Mouse (Mus musculus): ENCODE measurements around the gene Pdpr. TPM values are rescaled to one million over a fixed set of nuclear protein-coding genes. Genes with fewer than 3 reads are reported as not detected.
"Not testable (repeated sequence)": the region's sequence is repeated elsewhere in the genome, so short reads cannot be mapped to it uniquely, and the experiment has no call there.

The Pdpr gene
- total RNA-seq, 1 experiment from 2014 or later, result 24.9 TPM

DNA sequence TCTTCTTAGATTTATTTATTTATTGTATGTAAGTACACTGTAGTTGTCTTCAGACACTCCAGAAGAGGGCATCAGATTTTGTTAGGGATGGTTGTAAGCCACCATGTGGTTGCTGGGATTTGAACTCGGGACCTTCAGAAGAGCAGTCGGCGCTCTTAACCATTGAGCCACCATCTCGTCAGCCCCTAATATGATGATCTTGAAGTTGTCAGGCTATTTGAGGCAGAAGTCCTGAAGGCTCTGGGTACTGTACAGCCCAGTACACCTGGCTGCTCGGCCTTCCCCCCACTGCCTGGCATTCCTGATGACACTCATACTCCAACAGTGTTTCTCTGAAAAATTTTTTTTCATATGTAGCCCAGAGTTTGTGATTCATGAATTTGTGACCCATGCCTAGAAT is 10.5 kb upstream of the Pdpr start:
- ATAC-seq (replicated peaks; ENCODE audit: low read depth, poor library complexity, severe bottlenecking), result not testable (repeated sequence)

DNA sequence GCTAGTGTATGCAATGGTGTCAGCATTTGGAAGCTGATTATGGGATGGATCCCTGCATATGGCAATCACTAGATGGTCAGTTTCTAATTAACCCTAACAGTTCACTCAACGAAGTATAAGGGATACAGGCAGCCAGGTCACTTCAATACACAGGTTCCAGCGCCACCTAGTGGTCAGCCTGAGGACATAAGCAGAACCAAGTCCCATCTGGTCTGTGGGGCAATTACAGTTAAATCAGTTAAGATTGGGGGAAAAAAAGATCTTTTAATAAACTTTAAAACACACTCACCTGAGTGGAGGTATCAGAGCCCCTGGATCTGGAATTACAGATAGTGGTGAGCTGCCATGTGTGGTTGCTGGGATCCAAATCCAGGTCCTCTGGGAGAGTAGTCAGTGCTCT is 4.3 kb upstream of the Pdpr start:
- ATAC-seq (replicated peaks; ENCODE audit: low read depth, poor library complexity, severe bottlenecking), result peak; percentile 73

DNA sequence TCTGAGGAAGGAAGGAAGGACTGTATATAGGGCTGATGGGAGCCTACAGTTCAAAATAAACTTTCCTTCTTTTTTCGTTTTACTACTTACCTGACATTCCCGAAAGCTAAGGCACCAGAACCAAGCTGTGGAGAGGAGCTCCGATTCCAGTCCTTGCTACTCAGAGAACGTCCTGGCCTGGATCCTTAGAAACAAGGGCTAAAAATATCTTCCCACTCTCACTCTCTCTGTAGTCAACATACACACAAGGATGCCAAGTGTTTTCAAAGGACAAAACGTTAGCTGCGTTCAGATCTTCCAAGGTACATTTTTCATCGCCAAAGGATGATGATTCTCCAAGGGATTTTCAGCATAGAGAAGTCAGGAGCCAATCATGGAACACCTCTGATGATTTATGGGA is 2.7 kb upstream of the Pdpr start:
- no peak for ATAC-seq (replicated peaks; ENCODE audit: low read depth, poor library complexity, severe bottlenecking)

DNA sequence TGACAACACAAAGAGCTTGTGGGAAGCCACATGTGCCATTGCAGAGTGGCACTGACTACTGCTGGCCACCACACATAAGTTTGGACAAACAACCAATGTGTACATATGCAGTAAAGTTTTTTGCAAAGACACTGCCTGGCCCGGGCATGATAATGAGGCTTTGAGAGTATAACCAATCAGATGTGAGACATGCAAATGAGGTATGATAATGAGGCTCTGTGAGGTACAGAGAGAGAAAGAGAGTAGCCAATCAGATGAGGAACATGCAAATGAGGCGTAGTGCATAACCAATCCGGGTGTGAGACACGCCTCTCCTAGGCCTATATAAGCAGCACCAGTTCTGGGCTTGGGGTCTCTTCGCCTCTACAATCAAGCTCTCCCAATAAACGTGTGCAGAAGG is 2.1 kb upstream of the Pdpr start, which contains the start of gene Clec18a:
Gene Clec18a, minus strand, starts transcription at position 101 of the 400 bp plus-strand sequence.
- ATAC-seq (replicated peaks; ENCODE audit: low read depth, poor library complexity, severe bottlenecking), result not testable (repeated sequence)

DNA sequence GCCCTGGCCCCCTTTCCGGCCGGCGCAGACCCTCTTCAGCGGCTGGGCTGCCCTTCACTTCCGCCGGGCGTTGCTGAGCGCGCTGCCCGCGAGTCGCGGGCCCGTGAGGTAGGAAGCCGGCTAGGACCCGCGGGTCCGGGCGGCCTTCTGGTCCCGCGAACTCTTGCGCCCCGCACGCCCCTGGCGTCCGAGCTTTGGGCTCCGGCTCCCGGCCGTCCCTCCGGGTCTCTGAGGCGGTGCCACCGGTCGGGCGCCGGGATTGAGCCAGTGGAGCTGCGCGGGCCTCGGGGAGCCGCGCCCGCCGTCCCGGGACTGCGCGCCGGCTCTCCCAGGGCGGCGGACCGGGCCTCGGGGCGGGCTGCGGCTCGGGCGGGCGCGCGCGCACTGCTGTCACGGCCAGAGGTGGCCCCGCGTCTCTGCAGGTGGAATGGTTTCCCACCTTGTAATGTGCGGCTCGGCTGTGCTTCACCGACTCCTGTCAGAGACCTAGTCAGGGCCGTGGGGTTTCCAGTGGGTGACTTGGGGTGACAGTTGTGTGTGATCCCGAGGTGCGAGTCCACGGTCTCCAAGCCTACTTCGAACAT is 381 bp downstream of the Pdpr start:
- peak; percentile 6; the same call in 1 of the 2 replicates for ATAC-seq (replicated peaks; ENCODE audit: low read depth, poor library complexity, severe bottlenecking)

DNA sequence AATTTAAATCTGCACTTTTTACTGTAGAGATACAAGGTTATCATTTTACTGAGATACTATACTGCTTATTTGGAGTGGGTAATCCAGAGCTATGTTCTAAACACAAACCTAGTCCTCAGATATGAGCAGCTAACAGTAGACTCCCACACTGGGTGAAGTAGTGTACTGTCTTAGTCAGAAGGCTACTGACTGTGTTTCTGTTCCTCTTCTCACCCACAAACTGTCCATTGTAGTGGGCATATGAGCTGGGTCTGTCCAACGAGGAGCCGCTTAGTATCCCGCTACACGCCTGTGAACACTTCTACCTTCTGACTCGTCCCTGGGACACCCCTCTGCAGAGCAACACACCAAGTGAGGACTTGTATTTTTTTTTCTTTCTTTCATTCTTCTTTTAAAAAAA is 20.5 kb downstream of the Pdpr start:
- ATAC-seq (replicated peaks; ENCODE audit: low read depth, poor library complexity, severe bottlenecking), result no peak

DNA sequence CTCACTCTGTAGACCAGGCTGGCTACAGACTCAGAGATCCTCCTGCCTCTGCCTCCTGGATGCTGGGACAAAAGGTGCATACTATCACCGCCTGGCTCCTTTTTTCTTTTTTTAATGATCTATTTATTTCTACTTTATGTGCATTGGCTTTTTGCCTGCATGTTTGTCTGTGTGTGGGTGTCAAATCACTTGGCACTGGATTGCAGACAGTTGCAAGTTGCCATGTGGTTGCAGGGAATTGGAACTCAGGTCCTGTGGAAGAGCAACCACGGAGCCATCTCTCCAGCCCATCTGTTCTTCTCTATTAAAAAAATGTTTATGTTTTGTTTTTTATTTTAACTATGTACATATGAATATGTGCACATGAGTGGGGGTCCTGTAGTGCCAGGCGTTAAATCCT is 25.1 kb downstream of the Pdpr start:
- no peak for ATAC-seq (replicated peaks; ENCODE audit: low read depth, poor library complexity, severe bottlenecking)

DNA sequence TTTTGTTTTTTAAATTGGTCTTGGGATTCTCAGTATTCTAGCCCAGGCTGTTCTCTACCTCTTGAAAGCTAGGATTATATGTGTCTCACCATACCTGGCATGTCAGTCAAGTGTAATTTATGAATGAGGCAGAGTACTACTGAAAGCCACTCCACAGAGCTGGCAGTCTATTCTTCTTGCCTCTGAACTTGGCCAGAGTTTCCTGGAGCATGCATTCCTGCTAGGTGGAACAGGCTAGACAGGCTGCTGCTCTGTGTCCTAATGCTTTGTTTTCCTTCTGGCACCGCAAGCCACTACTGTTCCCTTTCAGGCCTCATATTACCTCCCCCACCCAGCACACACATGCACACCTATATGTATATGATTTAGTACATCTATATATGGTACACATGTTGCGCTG is 36.3 kb downstream of the Pdpr start:
- ATAC-seq (replicated peaks; ENCODE audit: low read depth, poor library complexity, severe bottlenecking), result no peak

DNA sequence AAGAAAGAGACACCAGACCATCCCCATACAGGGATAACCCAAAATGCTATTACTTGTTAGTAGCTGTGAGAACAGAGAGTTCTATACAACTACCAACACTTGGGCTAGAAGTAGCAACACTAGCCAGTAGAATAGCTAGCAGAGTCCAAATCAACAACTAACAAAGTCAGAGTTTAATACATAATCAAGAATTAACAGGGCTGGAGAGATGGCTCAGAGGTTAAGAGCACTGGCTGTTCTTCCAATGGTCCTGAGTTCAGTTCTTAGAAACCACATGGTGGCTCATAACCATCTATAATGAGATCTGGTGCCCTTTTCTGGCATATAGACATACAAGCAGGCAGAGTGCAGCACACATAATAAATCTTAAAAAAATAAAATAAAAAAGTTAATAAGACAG is 48.1 kb downstream of the Pdpr start:
- ATAC-seq (replicated peaks; ENCODE audit: low read depth, poor library complexity, severe bottlenecking), result no peak

DNA sequence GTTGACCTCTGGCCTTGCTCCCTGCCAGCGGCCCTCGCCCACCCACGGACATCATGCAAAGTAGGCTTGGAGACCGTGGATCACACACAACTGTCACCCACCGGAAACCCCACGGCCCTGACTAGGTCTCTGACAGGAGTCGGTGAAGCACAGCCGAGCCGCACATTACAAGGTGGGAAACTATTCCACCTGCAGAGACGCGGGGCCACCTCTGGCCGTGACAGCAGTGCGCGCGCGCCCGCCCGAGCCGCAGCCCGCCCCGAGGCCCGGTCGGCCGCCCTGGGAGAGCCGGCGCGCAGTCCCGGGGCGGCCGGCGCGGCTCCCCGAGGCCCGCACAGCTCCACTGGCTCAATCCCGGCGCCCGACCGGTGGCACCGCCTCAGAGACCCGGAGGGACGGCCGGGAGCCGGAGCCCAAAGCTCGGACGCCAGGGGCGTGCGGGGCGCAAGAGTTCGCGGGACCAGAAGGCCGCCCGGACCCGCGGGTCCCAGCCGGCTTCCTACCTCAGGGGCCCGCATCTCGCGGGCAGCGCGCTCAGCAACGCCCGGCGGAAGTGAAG is 50.5 kb downstream of the Pdpr start:
- 0 out of 2 replicates have a peak, but pooled peaks have one; percentile 16 for ATAC-seq (replicated peaks; ENCODE audit: low read depth, poor library complexity, severe bottlenecking)

DNA sequence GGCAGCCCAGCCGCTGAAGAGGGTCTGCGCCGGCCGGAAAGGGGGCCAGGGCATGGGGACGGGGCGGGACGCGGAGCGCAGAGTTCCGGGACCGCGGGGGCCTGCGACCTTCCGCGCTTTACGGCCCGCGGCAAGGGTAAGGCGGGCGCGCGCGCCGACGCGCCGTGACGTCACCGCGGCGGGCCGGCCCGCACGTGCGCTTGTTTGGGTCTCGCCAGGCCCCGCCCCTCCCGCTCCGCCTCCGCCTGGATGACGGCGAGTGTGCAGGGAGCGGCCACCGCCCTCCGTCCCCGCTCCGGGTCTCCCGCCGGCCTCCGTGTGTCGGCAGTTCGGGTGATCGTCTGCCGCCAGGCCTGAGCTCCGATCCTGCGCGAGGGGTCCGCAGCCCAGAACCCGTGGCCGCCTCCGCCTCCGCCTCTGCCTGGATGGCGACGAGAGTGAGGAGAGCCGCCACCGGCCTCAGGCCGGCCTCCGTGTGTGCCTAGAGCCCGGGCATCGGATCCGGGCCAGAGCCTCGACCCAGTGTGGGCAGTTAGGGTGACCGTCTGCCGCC is 51.1 kb downstream of the Pdpr start:
- peak; percentile 93 for ATAC-seq (replicated peaks; ENCODE audit: low read depth, poor library complexity, severe bottlenecking)

DNA sequence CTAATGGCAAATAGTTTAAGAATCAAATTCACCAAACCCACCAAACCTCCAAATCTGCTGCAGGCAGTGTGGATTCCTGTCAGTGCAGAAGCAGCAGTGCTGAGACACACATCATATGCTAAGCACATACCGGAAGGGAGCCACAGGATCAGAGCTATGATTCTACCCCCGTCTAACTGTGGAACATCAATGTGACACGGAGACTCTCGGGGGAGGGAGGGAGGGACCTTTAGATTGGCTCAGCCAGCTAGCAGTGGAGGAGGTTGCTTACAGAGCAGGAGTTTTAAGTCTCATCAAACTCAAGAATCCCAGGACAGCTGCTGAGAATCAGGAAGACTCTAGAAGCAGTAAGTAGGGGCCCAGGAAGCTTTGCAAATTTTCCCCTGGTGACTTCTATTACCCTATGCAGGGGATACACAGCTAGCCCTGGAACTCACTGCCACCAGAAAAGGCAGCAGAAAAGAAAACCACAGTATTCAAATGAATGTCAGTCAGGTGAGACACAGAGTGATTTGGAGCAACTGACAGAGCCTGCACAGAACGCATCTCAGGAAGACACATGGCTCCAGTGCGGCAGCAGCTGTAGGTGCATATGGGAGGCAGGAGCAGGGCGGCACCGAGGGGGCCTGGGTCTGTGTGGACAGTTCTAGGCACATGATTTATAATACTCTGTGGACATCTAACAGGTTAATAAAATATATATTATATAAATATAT is 61.4 kb downstream of the Pdpr start:
- no peak for ATAC-seq (replicated peaks; ENCODE audit: low read depth, poor library complexity, severe bottlenecking)

DNA sequence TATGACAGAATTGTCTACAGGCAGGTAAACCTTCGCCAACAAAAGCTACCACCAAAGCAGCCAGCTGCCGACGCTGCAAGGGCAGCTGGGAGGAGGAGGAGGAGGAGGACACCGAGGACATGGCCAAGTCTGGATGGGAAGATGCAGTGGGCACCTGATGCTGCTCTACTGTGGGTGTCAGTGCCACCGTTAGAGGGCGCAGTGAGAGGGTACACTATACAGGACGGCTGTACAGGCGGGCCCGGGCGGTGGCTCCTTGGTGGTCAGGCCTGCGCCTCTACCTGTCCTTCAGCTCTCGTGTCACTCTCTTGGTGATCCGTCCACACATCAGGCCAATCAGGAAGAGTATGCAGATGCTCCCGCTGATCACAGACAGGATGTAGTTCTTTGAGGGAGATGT is 63.2 kb downstream of the Pdpr start:
- peak; percentile 92 for ATAC-seq (replicated peaks; ENCODE audit: low read depth, poor library complexity, severe bottlenecking)

DNA sequence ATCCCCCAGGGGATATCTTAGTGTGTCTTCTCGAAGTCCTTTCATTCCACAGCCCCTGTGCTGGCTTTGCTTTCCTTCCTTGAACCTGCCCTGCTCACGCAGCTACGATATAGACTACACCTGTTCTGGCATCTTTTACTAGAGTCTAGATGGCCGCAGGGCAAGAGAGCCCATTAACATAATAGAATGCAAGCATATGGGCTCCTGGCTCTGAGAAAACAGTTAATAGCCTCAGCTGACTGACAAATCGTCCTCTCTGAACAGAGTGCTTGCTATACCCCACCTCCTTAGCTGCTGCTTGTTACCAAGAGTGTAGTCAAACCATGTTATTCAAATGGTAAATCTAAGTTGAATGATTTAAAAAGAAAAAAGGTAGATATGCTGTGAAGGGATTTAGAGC is 77.2 kb downstream of the Pdpr start:
- no peak for ATAC-seq (replicated peaks; ENCODE audit: low read depth, poor library complexity, severe bottlenecking)

DNA sequence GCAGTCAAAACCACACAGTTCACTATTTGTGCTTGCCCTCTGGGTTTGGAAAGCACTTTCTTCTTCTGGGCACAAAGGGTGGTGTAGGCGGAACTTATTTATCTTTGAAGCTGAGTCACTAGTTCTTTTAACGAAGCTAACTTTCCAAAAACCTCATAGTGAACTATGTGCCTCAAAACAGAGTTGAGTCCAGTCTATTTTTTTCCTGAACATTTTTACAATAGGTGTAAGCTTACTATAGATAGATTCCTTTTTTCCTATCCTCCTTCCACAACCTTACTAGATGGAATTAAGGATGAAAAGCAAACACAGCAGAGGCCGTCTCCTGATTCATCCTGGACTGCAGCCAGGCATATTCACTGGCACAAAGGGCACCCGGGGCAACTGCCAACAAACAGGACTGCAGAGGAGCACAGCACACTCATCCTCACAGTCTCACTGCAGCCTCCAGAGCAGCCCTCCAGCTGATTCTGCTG is 91.1 kb downstream of the Pdpr start:
- no peak for ATAC-seq (replicated peaks; ENCODE audit: low read depth, poor library complexity, severe bottlenecking)

Other genes starting within 250 kb of the Pdpr start
- 21.7 and 28.4 TPM in 2 replicates for gene Cog4, start 248.0 kb upstream of the Pdpr start, total RNA-seq (2017)
- 201 and 202 TPM in 2 replicates for gene Sf3b3, start 247.8 kb upstream of the Pdpr start, total RNA-seq (2017)
- 3.0 and 5.2 TPM in 2 replicates for gene Fuk, start 192.1 kb upstream of the Pdpr start, total RNA-seq (2017)
- gene St3gal2, start 174.7 kb upstream of the Pdpr start, total RNA-seq (2017), result 7.1 and 12.6 TPM in 2 replicates
- 51.1 and 51.8 TPM in 2 replicates for gene Ddx19a, start 96.8 kb upstream of the Pdpr start, total RNA-seq (2017)
- gene Ddx19b, start 62.9 kb upstream of the Pdpr start, total RNA-seq (2017), result 14.0 and 14.6 TPM in 2 replicates
- 45.0 and 48.4 TPM in 2 replicates for gene Aars, start 61.5 kb upstream of the Pdpr start, total RNA-seq (2017)
- gene Exosc6, start 38.3 kb upstream of the Pdpr start, total RNA-seq (2017), result 28.1 and 55.6 TPM in 2 replicates
- 0.27 TPM in 1 of 2 replicates, not detected in the other for gene Clec18a, start 2.2 kb upstream of the Pdpr start, total RNA-seq (2017)
- 55.1 and 65.2 TPM in 2 replicates for gene Glg1, start 164.6 kb downstream of the Pdpr start, total RNA-seq (2017)
- 63.4 and 74.0 TPM in 2 replicates for gene Rfwd3, start 205.6 kb downstream of the Pdpr start, total RNA-seq (2017)
- gene Mlkl, start 243.5 kb downstream of the Pdpr start, total RNA-seq (2017), result 54.8 and 65.4 TPM in 2 replicates